Mouse (Mus musculus) bone marrow macrophage, adult 2 months (primary cell): ENCODE measurements around the gene Riox2.

ENCODE experiments used
- CTCF ChIP-seq: IDR thresholded peaks from 2 replicates; pipeline ENCODE4 v1.5.1; 2012; ENCODE audit warnings: low read depth, mild to moderate bottlenecking, low read length, moderate library complexity
- POLR2A ChIP-seq: IDR thresholded peaks from 2 replicates; pipeline ENCODE4 v1.6.1; 2012; ENCODE audit warnings: mild to moderate bottlenecking, low read depth, low read length, borderline replicate concordance

- no peak for TF ChIP-seq CTCF
- TF ChIP-seq POLR2A = no peak
Measured at GRCm38 (mm10) chr16:59451813-59452212, 19.8 kb upstream of the Riox2 start.
